Mouse (Mus musculus): ENCODE data around the gene Mvb12b. TPM values are rescaled to one million over a fixed set of nuclear protein-coding genes. Genes with fewer than 3 reads are reported as not detected.

The Mvb12b gene
- polyA plus RNA-seq, 1 experiment from 2014 or later, result 19.0 TPM

DNA sequence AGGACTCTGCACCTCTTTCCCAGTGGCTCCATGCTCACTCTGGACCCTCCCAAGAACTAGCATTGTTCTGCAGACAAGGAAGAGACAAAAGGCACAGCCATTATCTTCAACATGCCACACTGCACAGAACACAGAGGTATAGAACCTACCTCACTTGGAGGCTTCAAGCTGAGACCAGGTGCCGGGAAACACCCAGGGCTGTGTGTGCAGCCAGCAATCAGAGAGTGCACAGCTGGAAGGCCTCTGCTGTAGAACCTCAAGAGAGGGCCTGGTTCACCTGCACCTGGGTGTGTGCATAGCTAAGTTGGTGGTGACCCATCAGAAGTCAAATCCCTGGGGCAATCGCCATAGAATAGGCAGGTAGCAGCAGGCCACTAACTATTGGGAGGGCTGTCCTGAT lies 8.5 kb downstream of the Mvb12b start:
- Histone ChIP-seq H3K27ac (replicated peaks) (peak overlapping the region; percentile 95), H3K36me3 (peaks cover 12% of the 10 kb centered on the region), H3K4me3 (no peak overlapping the region), H3K27me3 (ENCODE audit: low read depth, poor library complexity, severe bottlenecking) (peaks cover 30% of the 10 kb centered on the region), H3K9me3 (replicated peaks) (no peaks in the 10 kb centered on the region), H3K4me1 (peaks cover 73% of the 10 kb centered on the region)
- DNase-seq (ENCODE audit: low spot score), result no peak
- 84% methylated on average over 2 of the region's 2 CpGs for WGBS

DNA sequence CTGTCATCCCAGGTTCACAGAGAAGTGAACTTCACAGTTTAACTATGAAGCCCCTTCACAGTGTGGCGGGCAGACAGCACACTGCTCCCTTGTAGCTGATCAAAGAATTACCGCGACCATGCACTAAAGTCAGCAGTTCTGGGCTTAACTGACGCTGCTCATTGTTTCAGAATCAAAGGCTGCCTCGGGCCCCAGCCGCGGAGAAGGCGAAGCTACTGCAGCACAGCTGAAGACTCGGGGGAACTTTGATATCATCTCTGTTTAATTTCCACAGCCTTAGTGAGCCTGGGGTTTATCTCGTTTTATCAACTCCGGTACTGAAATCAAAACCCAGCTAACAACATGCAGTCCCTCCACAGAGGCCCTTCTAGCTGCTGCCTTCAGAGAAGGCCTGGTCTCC lies 9.3 kb downstream of the Mvb12b start:
- Histone ChIP-seq H3K9me3 (replicated peaks) (no peaks in the 10 kb centered on the region), H3K4me1 (peaks cover 76% of the 10 kb centered on the region), H3K36me3 (peaks cover 19% of the 10 kb centered on the region), H3K27me3 (ENCODE audit: low read depth, poor library complexity, severe bottlenecking) (peaks cover 38% of the 10 kb centered on the region), H3K27ac (replicated peaks) (peak overlapping the region; percentile 95), H3K4me3 (no peak overlapping the region)
- WGBS, result 14% methylated on average over 11 of the region's 11 CpGs
- peak; percentile 44 for DNase-seq (ENCODE audit: low spot score)

DNA sequence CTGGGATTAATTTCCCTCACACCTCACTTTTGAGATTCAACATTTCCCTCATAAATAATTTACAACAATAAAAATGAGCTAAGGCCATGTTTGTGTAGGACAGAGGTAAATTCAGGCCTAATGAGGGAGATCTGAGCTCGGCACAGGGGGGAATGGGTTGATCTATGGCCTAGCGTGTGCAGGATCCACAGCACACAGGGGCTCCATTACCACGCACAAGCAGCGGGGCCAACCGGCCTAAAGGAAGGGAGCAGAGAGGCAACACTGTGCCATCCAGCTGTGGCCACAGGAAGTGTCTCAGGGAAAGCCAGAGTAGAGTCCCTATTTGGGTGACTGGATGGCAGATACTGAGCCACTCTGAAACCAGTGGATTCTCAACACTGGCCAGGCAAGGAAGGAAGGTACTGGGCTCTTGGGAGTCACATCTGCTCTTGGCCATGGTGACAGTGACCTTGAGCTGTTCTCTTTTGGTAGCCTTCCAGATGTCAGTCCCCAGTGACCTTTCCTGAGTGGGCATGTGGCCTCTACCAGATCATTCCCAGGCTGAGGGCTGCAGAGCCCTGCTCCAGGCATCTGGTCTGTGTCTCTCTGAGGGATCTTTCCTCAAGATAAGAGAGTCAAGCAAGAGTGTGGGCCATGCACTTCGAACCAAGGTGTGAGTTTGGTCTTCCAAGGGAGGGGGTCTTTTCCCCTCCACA lies 9.9 kb downstream of the Mvb12b start:
- H3K4me3 ChIP-seq, result no peak overlapping the region
- 86% methylated on average over 6 of the region's 6 CpGs for WGBS
- peaks cover 44% of the 10 kb centered on the region for H3K27me3 ChIP-seq (ENCODE audit: low read depth, poor library complexity, severe bottlenecking)
- H3K27ac ChIP-seq (replicated peaks), result peak overlapping the region; percentile 95
- no peak for DNase-seq (ENCODE audit: low spot score)
- H3K36me3 ChIP-seq, result peaks cover 26% of the 10 kb centered on the region
- peaks cover 79% of the 10 kb centered on the region for H3K4me1 ChIP-seq
- H3K9me3 ChIP-seq (replicated peaks), result 0 out of 2 replicates have a peak, but pooled peaks cover 1% of the 10 kb centered on the region

DNA sequence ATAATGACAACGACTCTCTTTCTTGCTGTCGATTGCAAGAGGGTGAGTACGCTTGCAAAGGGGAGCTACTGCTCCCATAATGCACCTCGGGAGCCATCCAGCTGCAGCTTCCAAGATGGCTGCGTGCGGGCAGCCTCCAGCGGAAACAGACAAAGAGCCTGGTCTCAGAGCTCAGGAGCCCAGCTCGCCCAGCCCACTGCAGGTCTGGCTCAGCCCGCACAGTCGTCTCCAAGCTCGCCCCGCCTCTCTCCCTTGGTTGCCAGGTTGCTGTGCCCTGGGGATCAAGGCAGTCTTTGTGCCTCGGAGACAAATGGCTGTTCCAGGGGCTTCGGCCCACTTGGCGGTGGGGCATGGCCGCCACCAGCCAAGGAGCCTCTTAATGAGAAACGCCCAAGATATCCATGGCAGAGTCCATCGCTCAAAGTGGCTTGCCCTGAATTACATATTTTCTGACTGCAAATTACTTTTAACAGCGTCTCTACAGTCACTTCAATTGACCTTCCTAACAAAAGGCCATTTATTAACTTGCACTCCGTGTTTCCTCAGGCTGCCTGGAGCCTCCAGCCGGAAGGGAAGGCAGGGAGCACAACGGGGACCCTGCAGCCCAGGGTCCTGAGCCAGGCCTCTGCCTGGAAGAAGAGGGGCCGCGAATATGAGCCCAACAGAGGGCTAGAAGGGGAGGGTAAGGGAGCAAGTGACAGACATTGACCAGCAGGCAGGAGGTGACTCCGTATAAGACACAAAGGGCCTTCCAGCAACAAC lies 11.0 kb downstream of the Mvb12b start:
- DNase-seq (ENCODE audit: low spot score), result peak; percentile 91
- 18% methylated on average over 25 of the region's 25 CpGs for WGBS
- peaks cover 36% of the 10 kb centered on the region for H3K36me3 ChIP-seq
- peak overlapping the region; percentile 95 for H3K27ac ChIP-seq (replicated peaks)
- peaks cover 55% of the 10 kb centered on the region for H3K27me3 ChIP-seq (ENCODE audit: low read depth, poor library complexity, severe bottlenecking)
- peaks cover 81% of the 10 kb centered on the region for H3K4me1 ChIP-seq
- peak overlapping the region; percentile 27 for H3K4me3 ChIP-seq
- peaks cover 9% of the 10 kb centered on the region; the same call in 1 of the 2 replicates for H3K9me3 ChIP-seq (replicated peaks)

DNA sequence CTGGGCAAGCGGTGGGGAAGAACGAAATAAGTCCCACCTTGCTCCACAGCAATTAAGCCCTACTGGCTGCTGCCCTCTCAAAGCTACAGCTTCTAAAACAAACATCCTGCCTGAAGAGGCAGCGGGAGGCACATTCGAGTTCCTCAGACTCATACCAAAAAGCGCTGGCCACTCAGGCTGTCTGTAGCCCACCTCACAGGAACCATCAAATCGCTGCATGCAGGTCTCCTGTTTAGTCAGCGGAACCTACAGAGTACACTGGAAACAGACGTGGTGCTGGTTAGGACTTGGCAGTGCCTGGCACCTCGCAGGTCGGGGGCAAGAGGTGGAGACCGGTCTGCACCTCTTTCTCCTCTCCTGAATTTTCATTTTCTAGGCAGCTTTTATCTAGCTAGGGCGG lies 12.2 kb downstream of the Mvb12b start:
- Histone ChIP-seq H3K27ac (replicated peaks) (peak overlapping the region; percentile 95), H3K27me3 (ENCODE audit: low read depth, poor library complexity, severe bottlenecking) (peaks cover 57% of the 10 kb centered on the region), H3K36me3 (peaks cover 39% of the 10 kb centered on the region), H3K9me3 (replicated peaks) (peaks cover 14% of the 10 kb centered on the region; the same call in 1 of the 2 replicates), H3K4me3 (no peak overlapping the region), H3K4me1 (peaks cover 86% of the 10 kb centered on the region)
- 62% methylated on average over 12 of the region's 12 CpGs for WGBS
- DNase-seq (ENCODE audit: low spot score), result peak; percentile 35

DNA sequence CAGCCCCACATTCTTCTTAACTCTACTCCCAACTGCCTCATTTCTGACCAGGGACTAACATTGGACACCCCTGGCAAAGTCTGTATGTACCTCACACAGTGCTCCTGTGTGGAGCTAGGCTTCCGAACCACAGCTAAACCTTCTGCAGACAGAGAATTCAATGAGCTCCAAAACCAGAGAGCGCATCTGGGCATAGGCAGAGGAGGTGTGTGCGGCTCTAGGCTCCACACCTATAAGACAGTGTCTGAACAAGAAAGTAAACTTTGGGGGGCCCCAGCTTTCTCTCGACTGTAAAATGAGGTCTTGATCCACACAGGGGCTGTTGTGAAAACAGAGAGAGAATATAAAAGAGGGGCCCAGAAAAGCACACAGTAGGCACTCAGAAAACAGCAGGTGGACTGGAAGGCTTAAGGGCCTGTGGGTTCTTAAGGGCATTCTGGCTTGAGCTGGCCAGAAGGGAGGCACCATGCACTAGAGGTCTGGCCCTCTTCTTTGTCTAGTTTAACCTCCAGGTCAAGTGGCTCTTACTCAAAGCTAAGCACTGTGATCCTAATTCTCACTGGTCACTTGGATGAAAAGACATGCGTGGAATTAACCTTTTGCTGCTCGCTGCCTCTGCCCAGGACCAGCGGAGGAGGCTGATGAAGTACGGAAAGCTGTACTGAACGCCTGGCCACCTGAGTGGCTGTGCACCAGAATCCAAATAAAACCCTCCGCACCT lies 12.7 kb downstream of the Mvb12b start:
- H3K4me1 ChIP-seq, result peaks cover 86% of the 10 kb centered on the region
- H3K27ac ChIP-seq (replicated peaks), result peak overlapping the region; percentile 95
- no peak overlapping the region for H3K4me3 ChIP-seq
- WGBS, result 45% methylated on average over 10 of the region's 10 CpGs
- peaks cover 44% of the 10 kb centered on the region for H3K36me3 ChIP-seq
- H3K27me3 ChIP-seq (ENCODE audit: low read depth, poor library complexity, severe bottlenecking), result peaks cover 52% of the 10 kb centered on the region
- peaks cover 14% of the 10 kb centered on the region; the same call in 1 of the 2 replicates for H3K9me3 ChIP-seq (replicated peaks)
- DNase-seq (ENCODE audit: low spot score), result peak; percentile 31

DNA sequence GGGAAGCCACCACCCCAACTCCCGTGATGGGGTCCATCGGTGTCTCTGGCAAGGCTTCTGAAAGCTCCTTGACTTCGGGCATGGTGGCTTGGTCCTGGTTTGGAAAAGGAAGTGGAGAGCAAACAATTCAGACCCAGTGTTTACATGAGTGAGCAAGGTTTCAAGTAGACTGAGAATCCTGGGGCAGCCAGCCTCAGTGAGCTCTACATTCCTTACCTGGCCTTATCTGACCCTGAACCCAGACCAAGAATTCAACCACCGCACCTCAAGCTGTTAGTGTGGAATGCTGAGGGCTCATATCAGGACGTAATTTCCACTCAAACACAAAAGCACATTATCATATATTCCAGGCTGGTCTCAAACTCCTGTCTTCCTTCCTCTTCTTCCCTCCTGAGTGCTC lies 13.4 kb downstream of the Mvb12b start:
- Histone ChIP-seq H3K9me3 (replicated peaks) (peaks cover 14% of the 10 kb centered on the region; the same call in 1 of the 2 replicates), H3K27ac (replicated peaks) (peak overlapping the region; percentile 95), H3K4me3 (no peak overlapping the region), H3K4me1 (peaks cover 85% of the 10 kb centered on the region), H3K36me3 (peaks cover 44% of the 10 kb centered on the region), H3K27me3 (ENCODE audit: low read depth, poor library complexity, severe bottlenecking) (peaks cover 52% of the 10 kb centered on the region)
- DNase-seq (ENCODE audit: low spot score), result no peak
- 86% methylated on average over 5 of the region's 5 CpGs for WGBS

DNA sequence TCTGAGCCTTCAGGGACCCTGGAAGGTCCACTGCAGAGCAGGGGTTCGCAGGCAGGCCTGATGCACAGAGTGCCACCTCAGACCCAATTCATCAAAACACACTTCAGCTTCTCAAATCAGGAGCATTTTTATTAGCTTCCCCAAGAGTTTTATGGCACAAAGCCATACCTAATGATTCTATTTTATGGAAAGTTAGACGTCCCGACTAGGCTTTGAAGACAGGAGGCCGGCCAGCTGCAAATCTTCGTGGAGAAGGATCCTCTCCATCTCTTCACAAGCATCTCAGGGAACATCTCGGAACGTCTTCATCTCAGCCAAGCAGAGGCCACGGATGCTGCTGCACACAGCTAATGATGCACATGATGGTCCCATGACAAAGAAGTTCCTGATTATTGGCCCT lies 14.2 kb downstream of the Mvb12b start:
- peaks cover 76% of the 10 kb centered on the region for H3K4me1 ChIP-seq
- WGBS, result 98% methylated on average over 8 of the region's 8 CpGs

DNA sequence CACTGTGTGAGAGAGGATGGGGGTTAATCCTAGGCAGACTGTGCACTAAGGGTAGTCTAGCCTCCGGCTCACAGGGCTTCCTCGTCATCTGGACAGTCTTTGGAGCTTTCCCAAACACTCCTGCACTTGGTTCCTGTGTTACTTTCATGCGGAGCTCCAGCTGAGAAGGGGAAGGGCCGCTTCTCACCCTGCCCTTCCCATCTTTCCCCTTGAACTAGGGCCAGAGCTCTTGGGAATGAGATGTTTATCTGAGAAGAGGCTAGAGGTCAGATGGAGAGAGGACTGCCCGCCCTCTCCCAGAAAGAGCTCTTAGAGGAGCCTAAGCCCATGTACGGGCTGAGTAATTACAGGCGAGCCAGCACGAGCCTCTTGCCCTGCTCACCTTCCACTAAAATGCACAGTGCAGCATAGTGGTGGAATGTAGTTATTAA lies 14.9 kb downstream of the Mvb12b start:
- no peak for DNase-seq (ENCODE audit: low spot score)
- Histone ChIP-seq H3K4me3 (no peak overlapping the region), H3K27me3 (ENCODE audit: low read depth, poor library complexity, severe bottlenecking) (peaks cover 50% of the 10 kb centered on the region), H3K4me1 (peaks cover 70% of the 10 kb centered on the region), H3K9me3 (replicated peaks) (peaks cover 14% of the 10 kb centered on the region; the same call in 1 of the 2 replicates), H3K27ac (replicated peaks) (0 out of 2 replicates have a peak overlapping the region, but pooled peaks have one; percentile 13), H3K36me3 (peaks cover 44% of the 10 kb centered on the region)
- 77% methylated on average over 8 of the region's 8 CpGs for WGBS

More for the DNA sequence above, 14.2 kb downstream of the Mvb12b start:
- Histone ChIP-seq H3K4me3 (no peak overlapping the region), H3K27ac (replicated peaks) (0 out of 2 replicates have a peak overlapping the region, but pooled peaks have one; percentile 13), H3K36me3 (peaks cover 44% of the 10 kb centered on the region), H3K9me3 (replicated peaks) (peaks cover 14% of the 10 kb centered on the region; the same call in 1 of the 2 replicates), H3K27me3 (ENCODE audit: low read depth, poor library complexity, severe bottlenecking) (peaks cover 50% of the 10 kb centered on the region)
- DNase-seq (ENCODE audit: low spot score), result no peak

DNA sequence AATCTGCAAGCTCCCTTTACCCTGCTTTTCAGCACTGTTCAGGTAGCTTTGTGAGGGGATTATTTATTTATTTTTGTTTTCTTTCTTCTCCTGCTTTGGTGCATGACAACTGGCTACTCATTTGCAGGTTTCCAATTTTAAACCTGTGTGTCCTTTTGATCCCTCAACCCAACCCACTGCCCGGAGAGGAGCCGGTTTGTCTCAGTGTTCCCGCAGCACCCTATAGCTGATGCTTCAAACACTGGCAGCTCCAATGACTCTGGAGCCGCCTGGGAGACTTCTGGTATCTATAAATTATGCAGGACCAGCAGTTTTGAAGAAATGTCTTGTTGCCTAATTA lies 16.6 kb downstream of the Mvb12b start:
- 87% methylated on average over 4 of the region's 4 CpGs for WGBS
- DNase-seq (ENCODE audit: low spot score), result no peak
- Histone ChIP-seq H3K9me3 (replicated peaks) (peaks cover 14% of the 10 kb centered on the region; the same call in 1 of the 2 replicates), H3K27me3 (ENCODE audit: low read depth, poor library complexity, severe bottlenecking) (peaks cover 50% of the 10 kb centered on the region), H3K4me1 (peaks cover 52% of the 10 kb centered on the region), H3K4me3 (no peak overlapping the region), H3K27ac (replicated peaks) (peak overlapping the region; percentile 46; the same call in 1 of the 2 replicates), H3K36me3 (peaks cover 44% of the 10 kb centered on the region)

DNA sequence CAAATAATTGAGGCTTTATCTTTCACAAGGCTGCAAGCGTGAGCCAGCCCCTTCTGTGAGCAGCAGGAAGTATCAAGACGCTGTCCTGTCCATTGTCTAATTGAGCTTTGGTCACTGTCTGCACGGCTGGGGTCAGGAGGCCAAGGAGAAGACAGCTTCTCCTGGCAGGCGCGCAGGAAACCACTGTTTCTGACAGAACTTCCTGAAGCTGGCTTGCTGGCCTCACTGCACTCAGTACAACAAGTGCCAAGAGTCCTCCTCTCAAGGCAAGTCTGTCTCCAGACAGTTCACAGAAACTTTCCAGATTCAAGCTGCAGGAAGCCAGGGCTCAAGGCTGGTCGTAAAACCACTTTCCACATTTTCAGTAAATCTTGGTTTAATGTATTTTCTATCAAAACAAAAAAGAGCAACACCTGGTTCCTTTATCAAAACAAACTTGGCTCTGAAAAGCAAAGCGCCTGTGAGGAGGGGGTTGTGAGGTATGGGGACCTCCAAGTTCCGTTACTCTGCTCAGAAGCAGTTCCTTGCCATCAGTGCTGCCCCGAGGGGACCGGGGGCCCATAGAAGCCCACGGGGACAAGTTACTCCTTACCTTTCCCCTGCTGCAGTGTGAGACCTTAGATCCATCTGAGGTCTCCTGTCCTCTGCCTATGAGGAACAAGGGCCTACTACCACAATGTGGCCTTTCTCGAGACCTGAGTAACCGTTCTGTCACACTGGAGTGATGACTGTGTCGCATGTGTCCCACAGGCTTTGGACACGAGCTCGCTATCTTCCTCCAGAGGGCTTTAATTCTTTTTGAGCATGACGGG lies 17.2 kb downstream of the Mvb12b start:
- no peak for DNase-seq (ENCODE audit: low spot score)
- H3K9me3 ChIP-seq (replicated peaks), result peaks cover 14% of the 10 kb centered on the region; the same call in 1 of the 2 replicates
- 62% methylated on average over 17 of the region's 17 CpGs for WGBS
- peak overlapping the region; percentile 46; the same call in 1 of the 2 replicates for H3K27ac ChIP-seq (replicated peaks)
- peaks cover 50% of the 10 kb centered on the region for H3K27me3 ChIP-seq (ENCODE audit: low read depth, poor library complexity, severe bottlenecking)
- peaks cover 44% of the 10 kb centered on the region for H3K36me3 ChIP-seq
- H3K4me3 ChIP-seq, result no peak overlapping the region
- H3K4me1 ChIP-seq, result peaks cover 47% of the 10 kb centered on the region

Data from midbrain, embryonic 10.5 days (tissue).